Mouse (Mus musculus) liver, embryonic 11.5 days (tissue): ENCODE measurements around the gene Cnr2. TPM values are rescaled to one million over a fixed set of nuclear protein-coding genes. Genes with fewer than 3 reads are reported as not detected.

Experiments used
- ATAC-seq: fragments of 200-750 bp; cut with Nextera tagmentation; replicated peaks from 2 replicates; pipeline ENCODE4 v1.8.0; 2017; ENCODE audit warnings: moderate number of reproducible peaks, mild to moderate bottlenecking, moderate TSS enrichment, moderate library complexity; ENCODE audit not compliant: low FRiP score
- DNase-seq: peaks from one replicate; pipeline ENCODE4 v3.0.0-alpha.2; 2017; ENCODE audit warnings: low spot score
- H3K27ac ChIP-seq: fragments of 300-500 bp; sonication (generic); 2 replicates; pipeline ENCODE4 v1.5.1; 2014; ENCODE audit warnings: mild to moderate bottlenecking, low read depth, low read length, control low read depth
- H3K27me3 ChIP-seq: fragments of 300-500 bp; sonication (generic); replicated peaks from 2 replicates; pipeline ENCODE4 v1.6.1; 2014; ENCODE audit warnings: low read length, mixed read lengths; ENCODE audit not compliant: control insufficient read depth, insufficient read depth
- H3K36me3 ChIP-seq: fragments of 300-500 bp; sonication (generic); 2 replicates; pipeline ENCODE4 v1.6.1; 2014; ENCODE audit warnings: mild to moderate bottlenecking, low read length, moderate library complexity, mixed read lengths; ENCODE audit not compliant: control insufficient read depth, insufficient read depth
- H3K4me1 ChIP-seq: fragments of 300-500 bp; sonication (generic); replicated peaks from 2 replicates; pipeline ENCODE4 v1.6.1; 2014; ENCODE audit warnings: low read length, mixed read lengths; ENCODE audit not compliant: control insufficient read depth, insufficient read depth
- H3K4me2 ChIP-seq: fragments of 300-500 bp; sonication (generic); 2 replicates; pipeline ENCODE4 v1.6.1; 2014; ENCODE audit warnings: mild to moderate bottlenecking, control low read depth, moderate library complexity
- H3K4me3 ChIP-seq: fragments of 300-500 bp; sonication (generic); 2 replicates; pipeline ENCODE4 v1.5.1; 2014; ENCODE audit warnings: low read depth, low read length, control low read depth
- H3K9ac ChIP-seq: fragments of 300-500 bp; sonication (generic); 2 replicates; pipeline ENCODE4 v1.6.1; 2014; ENCODE audit warnings: low read depth, low read length, control low read depth
- H3K9me3 ChIP-seq: fragments of 300-500 bp; sonication (generic); 2 replicates; pipeline ENCODE4 v1.6.1; 2016; ENCODE audit warnings: low read length, inconsistent platforms, mixed read lengths; ENCODE audit not compliant: control insufficient read depth
- WGBS: fragments of 180-500 bp; shearing (Covaris S2); extraction: QIAGEN DNeasy Blood & Tissue Kit; methylation state at CpG from one replicate; pipeline ENCODE4 v1.1.7; 2014; 5-methylcytosine and 5-hydroxymethylcytosine counted together
- polyA plus RNA-seq: library from polyadenylated mRNA; unstranded; fragments of >200 nt; fragmentation: Nextera tagmentation; extraction: Ambion mirVana; gene quantifications from 2 replicates; pipeline ENCODE4 v1.2.1, GENCODE M21; 2014

The Cnr2 gene
- polyA plus RNA-seq, 1 experiment from 2014 or later: 6.3 TPM

GRCm38 (mm10) chr4:135943389-135943788 is 48.2 kb downstream of the Cnr2 start:
- Histone ChIP-seq H3K27ac (no peak overlapping the region), H3K36me3 (no peaks in the 10 kb centered on the region), H3K4me1 (peaks cover 21% of the 10 kb centered on the region), H3K9me3 (no peaks in the 10 kb centered on the region), H3K4me3 (no peak overlapping the region), H3K27me3 (no peaks in the 10 kb centered on the region), H3K4me2 (no peak overlapping the region), H3K9ac (no peak overlapping the region)
- DNase-seq (no peak), ATAC-seq (no peak)
- 55% methylated on average over 4 of the region's 4 CpGs for WGBS

- Histone ChIP-seq H3K4me3 (peak overlapping the region; percentile 82), H3K9ac (no peak overlapping the region; the same call in 1 of the 2 replicates), H3K4me1 (peaks cover 25% of the 10 kb centered on the region), H3K4me2 (peak overlapping the region; percentile 81), H3K9me3 (no peaks in the 10 kb centered on the region), H3K36me3 (no peaks in the 10 kb centered on the region), H3K27me3 (no peaks in the 10 kb centered on the region), H3K27ac (peak overlapping the region; percentile 26; the same call in 1 of the 2 replicates)
- ATAC-seq: peak; percentile 15; the same call in 1 of the 2 replicates
- DNase-seq: no peak
- WGBS: 69% methylated on average over 10 of the region's 10 CpGs
Observed at GRCm38 (mm10) chr4:135945706-135946105, 50.5 kb downstream of the Cnr2 start.

- peak; percentile 90 for DNase-seq
- 0% methylated on average over 23 of the region's 23 CpGs for WGBS
- Histone ChIP-seq H3K36me3 (no peaks in the 10 kb centered on the region; the same call in 1 of the 2 replicates), H3K4me2 (peak within 1 kb of the TSS; percentile 81), H3K9ac (peak within 1 kb of the TSS; percentile 84), H3K27ac (peak within 1 kb of the TSS; percentile 53), H3K9me3 (no peaks in the 10 kb centered on the region), H3K4me1 (peaks cover 25% of the 10 kb centered on the region), H3K4me3 (peak within 1 kb of the TSS; percentile 82), H3K27me3 (no peaks in the 10 kb centered on the region)
- ATAC-seq: peak; percentile 90
Observed at GRCm38 (mm10) chr4:135946278-135946658, 51.1 kb downstream of the Cnr2 start, which contains the start of gene Hmgcl. Hmgcl (plus strand) TSS chr4:135946448.

- Histone ChIP-seq H3K4me2 (peak overlapping the region; percentile 81), H3K4me3 (peak overlapping the region; percentile 82), H3K9me3 (no peaks in the 10 kb centered on the region), H3K27ac (peak overlapping the region; percentile 53), H3K9ac (peak overlapping the region; percentile 84), H3K4me1 (peaks cover 25% of the 10 kb centered on the region), H3K36me3 (peaks cover 3% of the 10 kb centered on the region), H3K27me3 (no peaks in the 10 kb centered on the region)
- DNase-seq (no peak), ATAC-seq (peak; percentile 21)
- 1% methylated on average over 28 of the region's 28 CpGs for WGBS
Observed at GRCm38 (mm10) chr4:135946659-135947301, 51.6 kb downstream of the Cnr2 start.

GRCm38 (mm10) chr4:135948142-135948541 is 52.9 kb downstream of the Cnr2 start:
- H3K4me2 ChIP-seq: peak overlapping the region; percentile 11; the same call in 1 of the 2 replicates
- 79% methylated on average over 8 of the region's 8 CpGs for WGBS
- H3K9me3 ChIP-seq: no peaks in the 10 kb centered on the region
- H3K9ac ChIP-seq: 0 out of 2 replicates have a peak overlapping the region, but pooled peaks have one; percentile 39
- peaks cover 13% of the 10 kb centered on the region for H3K36me3 ChIP-seq
- H3K27me3 ChIP-seq: no peaks in the 10 kb centered on the region
- H3K4me3 ChIP-seq: no peak overlapping the region
- H3K4me1 ChIP-seq: peaks cover 25% of the 10 kb centered on the region
- H3K27ac ChIP-seq: no peak overlapping the region
- ATAC-seq: no peak
- DNase-seq: no peak

- H3K27me3 ChIP-seq: no peaks in the 10 kb centered on the region
- DNase-seq (no peak), ATAC-seq (no peak)
- no peak overlapping the region for H3K4me3 ChIP-seq
- H3K36me3 ChIP-seq: peaks cover 14% of the 10 kb centered on the region
- H3K27ac ChIP-seq: no peak overlapping the region
- no peaks in the 10 kb centered on the region for H3K9me3 ChIP-seq
- H3K4me2 ChIP-seq: no peak overlapping the region
- peaks cover 21% of the 10 kb centered on the region for H3K4me1 ChIP-seq
- no peak overlapping the region for H3K9ac ChIP-seq
- WGBS: 90% methylated on average over 10 of the region's 10 CpGs
Observed at GRCm38 (mm10) chr4:135949475-135949874, 54.3 kb downstream of the Cnr2 start.

GRCm38 (mm10) chr4:135949911-135950310 is 54.7 kb downstream of the Cnr2 start:
- Histone ChIP-seq H3K9ac (no peak overlapping the region), H3K27ac (no peak overlapping the region), H3K36me3 (peaks cover 14% of the 10 kb centered on the region), H3K4me2 (no peak overlapping the region), H3K4me3 (no peak overlapping the region), H3K27me3 (no peaks in the 10 kb centered on the region), H3K4me1 (peaks cover 21% of the 10 kb centered on the region), H3K9me3 (no peaks in the 10 kb centered on the region)
- no peak for ATAC-seq
- WGBS: 63% methylated on average over 6 of the region's 6 CpGs
- no peak for DNase-seq

- Histone ChIP-seq H3K4me1 (peaks cover 21% of the 10 kb centered on the region), H3K27ac (no peak overlapping the region), H3K4me2 (no peak overlapping the region), H3K9me3 (no peaks in the 10 kb centered on the region), H3K9ac (no peak overlapping the region), H3K4me3 (no peak overlapping the region), H3K27me3 (no peaks in the 10 kb centered on the region), H3K36me3 (peaks cover 14% of the 10 kb centered on the region)
- ATAC-seq (no peak), DNase-seq (no peak)
- 88% methylated on average over 6 of the region's 6 CpGs for WGBS
Observed at GRCm38 (mm10) chr4:135950365-135950764, 55.2 kb downstream of the Cnr2 start.

- no peak overlapping the region for H3K9ac ChIP-seq
- 94% methylated on average over 3 of the region's 3 CpGs for WGBS
- DNase-seq: no peak
- H3K27ac ChIP-seq: no peak overlapping the region
- H3K9me3 ChIP-seq: no peaks in the 10 kb centered on the region
- peaks cover 15% of the 10 kb centered on the region for H3K4me1 ChIP-seq
- no peaks in the 10 kb centered on the region for H3K27me3 ChIP-seq
- H3K4me2 ChIP-seq: no peak overlapping the region
- ATAC-seq: no peak
- H3K4me3 ChIP-seq: no peak overlapping the region
- H3K36me3 ChIP-seq: peaks cover 20% of the 10 kb centered on the region
Observed at GRCm38 (mm10) chr4:135951505-135951904, 56.3 kb downstream of the Cnr2 start.
